Mouse (Mus musculus) intestine, postnatal 0 days (tissue): ENCODE results near the gene Cask. TPM values are rescaled to one million over a fixed set of nuclear protein-coding genes. Genes with fewer than 3 reads are reported as not detected.

Source experiments
- ATAC-seq: fragments of 200-750 bp; cut with Nextera tagmentation; 2 replicates; pipeline ENCODE4 v1.8.0; 2017; ENCODE audit warnings: mild to moderate bottlenecking, moderate TSS enrichment, moderate library complexity
- H3K27ac ChIP-seq: fragments of 300-500 bp; sonication (generic); 2 replicates; pipeline ENCODE4 v1.5.1; 2014; ENCODE audit warnings: mild to moderate bottlenecking, low read depth, low read length, moderate library complexity
- H3K27me3 ChIP-seq: fragments of 300-500 bp; sonication (generic); replicated peaks from 2 replicates; pipeline ENCODE4 v1.6.1; 2014; ENCODE audit warnings: low read length, mixed read lengths; ENCODE audit not compliant: control insufficient read depth, insufficient read depth
- H3K36me3 ChIP-seq: fragments of 300-500 bp; sonication (generic); 2 replicates; pipeline ENCODE4 v1.6.1; 2014; ENCODE audit warnings: mild to moderate bottlenecking, moderate library complexity; ENCODE audit not compliant: control insufficient read depth, insufficient read depth
- H3K4me1 ChIP-seq: fragments of 300-500 bp; sonication (generic); replicated peaks from 2 replicates; pipeline ENCODE4 v1.6.1; 2014; ENCODE audit warnings: antibody characterized with exemption, low read length, mixed read lengths; ENCODE audit not compliant: control insufficient read depth, insufficient read depth
- H3K4me2 ChIP-seq: fragments of 300-500 bp; sonication (generic); replicated peaks from 2 replicates; pipeline ENCODE4 v1.6.1; 2014; ENCODE audit warnings: low read depth, mild to moderate bottlenecking, moderate library complexity
- H3K4me3 ChIP-seq: fragments of 300-500 bp; sonication (generic); 2 replicates; pipeline ENCODE4 v1.5.1; 2014; ENCODE audit warnings: low read depth, low read length
- H3K9ac ChIP-seq: fragments of 300-500 bp; sonication (generic); 2 replicates; pipeline ENCODE4 v1.6.1; 2014; ENCODE audit warnings: mild to moderate bottlenecking, low read depth, low read length
- H3K9me3 ChIP-seq: fragments of 300-500 bp; sonication (generic); 2 replicates; pipeline ENCODE4 v1.6.1; 2016; ENCODE audit warnings: mixed run types; ENCODE audit not compliant: control insufficient read depth
- CTCF ChIP-seq: sonication (generic); IDR thresholded peaks from 2 replicates; pipeline ENCODE4 v1.5.1; 2016; ENCODE audit warnings: low read depth, mild to moderate bottlenecking, control low read depth, antibody characterized with exemption, moderate library complexity
- WGBS: fragments of 180-500 bp; shearing (Covaris S2); extraction: QIAGEN DNeasy Blood & Tissue Kit; methylation state at CpG from one replicate; pipeline ENCODE4 v1.1.7; 2014; 5-methylcytosine and 5-hydroxymethylcytosine counted together
- polyA plus RNA-seq: library from polyadenylated mRNA; unstranded; fragments of >200 nt; fragmentation: Nextera tagmentation; extraction: Ambion mirVana; gene quantifications from 2 replicates; pipeline ENCODE4 v1.2.1, GENCODE M21; 2015

The Cask gene
- polyA plus RNA-seq, 1 experiment from 2014 or later: 9.0 TPM

DNA sequence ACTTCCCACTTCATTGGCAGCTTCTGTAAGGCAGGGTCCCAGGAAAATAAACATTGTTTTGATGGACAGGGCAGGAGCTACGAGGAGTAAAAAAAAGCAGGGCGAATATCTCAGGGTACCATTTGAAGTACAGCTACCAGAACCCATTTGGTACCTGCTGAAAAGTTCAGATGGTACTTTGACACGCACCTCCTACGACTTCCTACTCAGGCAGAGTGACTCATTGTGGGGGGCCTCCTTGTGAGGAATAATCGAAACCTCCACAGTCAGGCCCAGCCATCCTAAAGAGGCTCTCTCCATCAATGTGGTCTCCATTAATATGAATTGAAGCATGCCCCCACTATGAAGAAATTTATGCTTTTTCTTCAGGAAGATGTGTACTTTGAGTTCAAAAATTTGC, 228.5 kb downstream of the Cask start:
- no peak for TF ChIP-seq CTCF
- Histone ChIP-seq H3K9ac (no peak overlapping the region), H3K9me3 (no peaks in the 10 kb centered on the region), H3K4me3 (no peak overlapping the region), H3K27ac (no peak overlapping the region), H3K27me3 (no peaks in the 10 kb centered on the region), H3K36me3 (no peaks in the 10 kb centered on the region), H3K4me2 (no peak overlapping the region), H3K4me1 (no peaks in the 10 kb centered on the region)
- 82% methylated on average over 5 of the region's 5 CpGs for WGBS
- no peak for ATAC-seq

DNA sequence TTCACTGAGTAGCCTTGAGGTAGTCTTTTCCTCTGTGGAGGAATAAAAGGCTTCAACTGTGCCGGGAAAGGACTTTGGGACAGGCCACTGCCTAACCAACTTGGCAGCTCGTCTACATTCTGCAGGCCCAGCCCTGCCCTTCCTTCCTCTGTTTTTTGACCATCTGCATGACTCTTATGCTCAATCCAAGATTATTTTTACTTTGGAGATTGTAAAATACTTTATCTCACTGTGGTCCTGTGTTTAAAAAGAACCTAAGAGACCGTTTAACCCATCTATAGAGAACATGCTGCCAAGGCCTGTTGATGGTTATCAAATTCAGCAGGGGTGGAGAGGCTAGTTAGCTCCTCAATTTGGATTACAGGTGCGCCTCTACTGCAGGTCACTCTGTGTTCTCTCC, 229.7 kb downstream of the Cask start:
- H3K4me1 ChIP-seq: no peaks in the 10 kb centered on the region
- no peaks in the 10 kb centered on the region for H3K27me3 ChIP-seq
- no peak overlapping the region for H3K9ac ChIP-seq
- no peak overlapping the region for H3K4me3 ChIP-seq
- H3K9me3 ChIP-seq: no peaks in the 10 kb centered on the region
- no peaks in the 10 kb centered on the region for H3K36me3 ChIP-seq
- H3K27ac ChIP-seq: no peak overlapping the region
- no peak for TF ChIP-seq CTCF
- WGBS: 73% methylated on average over 4 of the region's 4 CpGs
- no peak overlapping the region for H3K4me2 ChIP-seq
- ATAC-seq: no peak

DNA sequence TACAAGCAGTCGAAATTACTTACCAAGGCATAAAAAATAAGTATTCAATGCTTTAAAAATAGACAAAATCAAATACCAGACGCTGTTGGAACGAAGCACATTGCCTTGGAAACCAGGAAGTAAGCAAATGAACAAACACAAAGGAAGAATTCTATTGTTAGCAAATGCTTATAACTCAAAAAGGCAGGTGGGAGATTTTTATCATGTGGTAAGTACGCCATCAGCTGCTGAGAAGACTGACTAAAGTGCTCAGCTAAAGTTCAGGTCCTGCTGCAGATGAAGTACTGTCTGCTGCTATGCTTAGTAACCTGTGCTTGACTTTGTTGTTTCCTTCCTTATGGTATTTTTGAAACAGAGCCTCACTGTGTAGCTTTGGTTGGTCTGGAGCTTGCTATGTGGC, 232.7 kb downstream of the Cask start:
- Histone ChIP-seq H3K27ac (no peak overlapping the region), H3K4me2 (no peak overlapping the region), H3K36me3 (no peaks in the 10 kb centered on the region), H3K9me3 (no peaks in the 10 kb centered on the region), H3K4me3 (no peak overlapping the region), H3K4me1 (no peaks in the 10 kb centered on the region), H3K9ac (no peak overlapping the region), H3K27me3 (no peaks in the 10 kb centered on the region)
- WGBS: 68% methylated on average over 4 of the region's 4 CpGs
- TF ChIP-seq CTCF: no peak
- no peak for ATAC-seq

DNA sequence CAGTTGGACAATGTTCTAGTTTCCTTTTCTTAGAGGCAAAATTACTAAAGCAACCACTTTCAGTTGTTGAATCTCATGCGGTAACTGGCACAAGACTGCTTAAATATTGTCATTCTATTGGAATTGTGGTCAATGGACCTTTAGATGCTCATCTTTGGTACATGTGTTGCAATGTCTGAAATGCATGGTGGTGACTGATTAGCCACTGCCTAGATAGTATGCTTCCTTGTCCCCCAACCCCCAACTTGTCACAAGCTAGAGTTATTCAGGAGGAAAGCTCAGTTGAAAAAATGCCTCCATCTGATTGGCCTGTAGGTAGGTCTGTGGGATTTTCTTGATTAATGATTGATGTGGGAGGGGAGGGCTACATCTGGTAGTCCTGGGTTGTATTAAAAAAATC, 233.9 kb downstream of the Cask start:
- WGBS: 94% methylated on average over 1 of the region's 1 CpGs
- Histone ChIP-seq H3K9me3 (no peaks in the 10 kb centered on the region), H3K27ac (no peak overlapping the region), H3K4me1 (no peaks in the 10 kb centered on the region), H3K4me3 (no peak overlapping the region), H3K9ac (no peak overlapping the region), H3K36me3 (no peaks in the 10 kb centered on the region), H3K4me2 (no peak overlapping the region), H3K27me3 (no peaks in the 10 kb centered on the region)
- TF ChIP-seq CTCF: no peak
- ATAC-seq: no peak

DNA sequence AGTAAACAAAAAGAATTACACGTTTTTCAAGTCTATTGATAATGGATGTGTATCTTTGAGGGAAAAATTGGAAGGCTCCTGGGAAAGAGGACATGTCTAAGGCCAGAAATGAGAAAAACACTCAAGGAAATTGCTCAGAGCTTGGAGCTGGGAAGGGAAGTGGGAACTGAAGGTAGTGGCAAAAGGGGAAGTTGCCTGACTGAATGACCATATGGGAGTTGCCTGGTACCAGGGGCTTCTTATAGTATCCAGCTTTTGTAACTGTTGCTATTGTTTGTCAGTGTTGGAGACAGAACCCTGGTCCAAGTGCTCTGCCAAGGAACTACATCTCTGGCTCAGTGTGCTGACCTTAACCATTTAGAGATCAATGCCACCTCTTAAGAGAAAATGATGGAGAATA, 234.4 kb downstream of the Cask start:
- no peaks in the 10 kb centered on the region for H3K36me3 ChIP-seq
- no peaks in the 10 kb centered on the region for H3K4me1 ChIP-seq
- WGBS: 29% methylated on average over 1 of the region's 1 CpGs
- H3K27ac ChIP-seq: no peak overlapping the region
- H3K9ac ChIP-seq: no peak overlapping the region
- no peak for TF ChIP-seq CTCF
- no peak overlapping the region for H3K4me2 ChIP-seq
- no peak overlapping the region for H3K4me3 ChIP-seq
- no peak for ATAC-seq
- no peaks in the 10 kb centered on the region for H3K9me3 ChIP-seq
- no peaks in the 10 kb centered on the region for H3K27me3 ChIP-seq

DNA sequence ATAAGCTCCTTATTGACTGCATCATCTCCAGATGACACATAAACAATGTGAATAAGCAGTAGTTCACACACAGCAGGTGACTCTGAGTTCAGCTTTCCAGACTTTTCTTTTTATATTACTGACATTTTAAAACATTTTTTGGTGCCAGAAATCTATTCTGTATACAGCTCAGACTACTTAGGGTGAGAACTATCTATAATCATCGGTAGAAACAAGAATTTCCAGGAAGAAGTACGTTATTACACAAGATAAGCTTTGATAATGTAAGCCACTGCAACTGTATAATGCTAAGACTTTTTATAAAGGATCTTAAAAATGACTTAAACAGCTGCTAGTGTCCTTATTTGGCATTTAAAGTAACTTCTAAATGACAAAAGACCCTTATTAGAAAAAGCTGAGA, 239.1 kb downstream of the Cask start:
- Histone ChIP-seq H3K4me3 (no peak overlapping the region), H3K27ac (no peak overlapping the region), H3K9ac (no peak overlapping the region), H3K9me3 (no peaks in the 10 kb centered on the region), H3K4me2 (no peak overlapping the region), H3K27me3 (no peaks in the 10 kb centered on the region), H3K4me1 (no peaks in the 10 kb centered on the region), H3K36me3 (no peaks in the 10 kb centered on the region)
- ATAC-seq: no peak
- no peak for TF ChIP-seq CTCF
- 38% methylated on average over 2 of the region's 2 CpGs for WGBS

DNA sequence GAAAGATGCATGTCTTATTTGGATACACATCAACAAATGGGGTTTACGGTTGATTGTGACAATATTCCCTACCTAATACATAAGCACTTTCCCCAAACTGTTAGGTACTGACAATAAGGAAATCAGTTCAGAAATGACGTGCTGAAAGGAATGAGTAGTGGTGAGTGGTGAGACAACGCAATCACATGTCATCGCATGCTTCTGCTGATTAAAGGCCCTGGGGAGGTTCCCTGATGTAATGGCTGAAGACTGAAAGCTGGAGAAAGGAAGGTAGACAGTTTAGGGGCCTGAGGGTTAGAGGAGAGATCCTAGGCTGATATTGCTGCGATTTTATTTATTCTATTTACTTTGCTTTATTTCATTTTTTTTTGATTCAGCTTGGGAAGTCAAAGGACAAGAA, 240.1 kb downstream of the Cask start:
- Histone ChIP-seq H3K27me3 (no peaks in the 10 kb centered on the region), H3K36me3 (no peaks in the 10 kb centered on the region), H3K4me2 (no peak overlapping the region), H3K4me3 (no peak overlapping the region), H3K27ac (no peak overlapping the region), H3K4me1 (no peaks in the 10 kb centered on the region), H3K9ac (no peak overlapping the region), H3K9me3 (no peaks in the 10 kb centered on the region)
- no peak for ATAC-seq
- TF ChIP-seq CTCF: no peak
- WGBS: 86% methylated on average over 5 of the region's 5 CpGs
